Comparison of ENCODE assay signal across 8 mouse cellular contexts in genomic region chr8:87233805-87234331, GRCm38 (mm10).
DNase-seq lines count a peak whose midpoint lies in the region; ATAC-seq and TF ChIP-seq lines count a peak whose summit lies in the region.
"Had no signal": no experiment of that assay in that cellular context is flagged by ENCODE, and none has a peak within 500 bp of the region (broad histone marks: within the 10 kb centered on the region; RNA-seq: fewer than 3 reads in every experiment).

No protein-coding gene starts in this region.

- H3K27me3 ChIP-seq in cerebellum, adult 2 months (ENCODE audit: control insufficient read depth, insufficient read depth, low read length) = no peaks in the 10 kb centered on the region
- H3K27me3 ChIP-seq in hindbrain, embryonic 13.5 days = peaks cover 14% of the 10 kb centered on the region
- no peaks in the 10 kb centered on the region for H3K27me3 ChIP-seq in midbrain, postnatal 0 days (ENCODE audit: insufficient read depth, low read length)

- peak; percentile 93 to 99 for DNase-seq in cerebellum, adult 2 months
- DNase-seq in cerebellum, postnatal 36 days = peak; percentile 91
- peak; percentile 89 for DNase-seq in midbrain, postnatal 0 days (ENCODE audit: low spot score)
- DNase-seq in right cerebral cortex, postnatal 10 days (ENCODE audit: low spot score in 2 of 2) = no peak
- no peak for DNase-seq in left cerebral cortex, postnatal 25 days (ENCODE audit: low spot score in 2 of 2)

- H3K4me3 ChIP-seq in cerebellum, adult 2 months (replicated peaks; ENCODE audit: insufficient read depth, low read depth, low read length) = no peak overlapping the region
- H3K4me3 ChIP-seq in hindbrain, embryonic 13.5 days = no peak overlapping the region
- no peak overlapping the region for H3K4me3 ChIP-seq in midbrain, postnatal 0 days (ENCODE audit: low read depth, low read length)

- intact Hi-C loops in left cerebral cortex, postnatal 25 days (cut with DNase I) = no loop called here

- no peaks in the 10 kb centered on the region for H3K9me3 ChIP-seq in hindbrain, embryonic 13.5 days
- H3K9me3 ChIP-seq in midbrain, postnatal 0 days (ENCODE audit: low read length) = no peaks in the 10 kb centered on the region

- H3K4me2 ChIP-seq in hindbrain, embryonic 13.5 days = no peak overlapping the region
- no peak overlapping the region for H3K4me2 ChIP-seq in midbrain, postnatal 0 days (ENCODE audit: low read depth, low read length, poor library complexity, severe bottlenecking)

- no peak for TF ChIP-seq CTCF in cerebellum, adult 2 months (IDR thresholded peaks at IDR 0.05; ENCODE audit: borderline replicate concordance, insufficient read depth, low read depth, low read length)
- no peak for TF ChIP-seq CTCF in midbrain, postnatal 0 days (IDR thresholded peaks at IDR 0.05)

- no peak overlapping the region for H3K9ac ChIP-seq in hindbrain, embryonic 13.5 days
- H3K9ac ChIP-seq in midbrain, postnatal 0 days (replicated peaks; ENCODE audit: low read length, poor library complexity, severe bottlenecking) = no peak overlapping the region

- H3K27ac ChIP-seq in cerebellum, adult 2 months (ENCODE audit: insufficient read depth, low read length) = peak overlapping the region; percentile 98
- peak overlapping the region; percentile 82 for H3K27ac ChIP-seq in hindbrain, embryonic 13.5 days
- H3K27ac ChIP-seq in midbrain, postnatal 0 days (ENCODE audit: low read depth, low read length) = no peak overlapping the region

- no peaks in the 10 kb centered on the region for H3K36me3 ChIP-seq in hindbrain, embryonic 13.5 days
- H3K36me3 ChIP-seq in midbrain, postnatal 0 days (ENCODE audit: insufficient read depth, low read length) = no peaks in the 10 kb centered on the region

- peaks cover 69% of the 10 kb centered on the region for H3K4me1 ChIP-seq in cerebellum, adult 2 months (ENCODE audit: control insufficient read depth, insufficient read depth, low read length)
- peaks cover 77% of the 10 kb centered on the region for H3K4me1 ChIP-seq in hindbrain, embryonic 13.5 days (replicated peaks)
- H3K4me1 ChIP-seq in midbrain, postnatal 0 days (ENCODE audit: insufficient read depth, low read length) = 0 out of 2 replicates have a peak, but pooled peaks cover 3% of the 10 kb centered on the region

- TF ChIP-seq POLR2A in cerebellum, adult 2 months (IDR thresholded peaks at IDR 0.05; ENCODE audit: borderline replicate concordance, insufficient read depth, low read length) = no peak

- ATAC-seq in hindbrain, embryonic 13.5 days (ENCODE audit: low FRiP score) = peak; percentile 66
- peak; percentile 57; the same call in 1 of the 2 replicates for ATAC-seq in midbrain, postnatal 0 days (ENCODE audit: low FRiP score)
- no peak for ATAC-seq in activated CD4-positive, CD25-positive, alpha-beta regulatory T cell, adult 4 months
- ATAC-seq: Patski had no signal

- WGBS in cerebellum, adult 2 months = 3% methylated on average over 10 of the region's 10 CpGs
- WGBS in hindbrain, embryonic 13.5 days = 16% methylated on average over 10 of the region's 10 CpGs
- WGBS in midbrain, postnatal 0 days = 33% methylated on average over 10 of the region's 10 CpGs

Comparison
In these comparisons a context has a peak if more than half of its experiments do, and no peak if none do; other contexts are left out.
1. DNase-seq: peak in cerebellum, adult 2 months (2 of 2), cerebellum, postnatal 36 days (2 of 2) and midbrain, postnatal 0 days (single experiment); none in right cerebral cortex, postnatal 10 days (0 of 2) and left cerebral cortex, postnatal 25 days (0 of 2).